In the genomic region with DNA sequence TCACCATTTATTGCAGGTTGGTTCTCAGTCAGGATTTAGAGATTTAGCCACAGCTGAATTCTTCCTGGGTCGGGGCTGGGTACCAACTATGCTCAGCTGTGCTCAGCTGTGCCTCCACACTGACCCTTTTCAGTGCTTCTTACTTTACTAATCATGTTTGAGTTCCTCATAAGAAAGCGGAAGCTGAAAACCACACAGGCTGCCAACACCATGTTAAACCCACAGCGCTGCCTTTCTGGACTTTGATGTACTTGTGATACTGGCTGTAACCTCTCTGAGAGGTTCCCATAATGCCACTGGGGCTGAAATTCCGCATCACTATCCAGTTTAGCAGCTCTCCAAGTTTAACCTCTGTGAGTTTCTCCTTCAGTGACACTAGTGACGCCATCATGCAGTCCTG, we compare ENCODE assay signal across 8 mouse cellular contexts. TPM values are rescaled to one million over a fixed set of nuclear protein-coding genes. Genes with fewer than 3 reads are reported as not detected.
DNase-seq lines count a peak whose midpoint lies in the region; ATAC-seq lines count a peak whose summit lies in the region.

No protein-coding gene starts in this region.

- ATAC-seq in activated CD4-positive, CD25-positive, alpha-beta regulatory T cell, adult 4 months: peak; percentile 95

- peak; percentile 19 for DNase-seq in layer of hippocampus, adult 9-11 months
- no peak for DNase-seq in layer of hippocampus, postnatal 36 days
- DNase-seq in naive thymus-derived CD4-positive, alpha-beta T cell, adult 2 months (ENCODE audit: low read depth): peak; percentile 78
- DNase-seq in thymus, postnatal 14 days: peak; percentile 59
- no peak for DNase-seq in kidney, postnatal 4 days
- DNase-seq in frontal cortex, postnatal 36 days (ENCODE audit: low spot score in 2 of 2): no peak
- no peak for DNase-seq in adrenal gland, postnatal 36 days

RNA-seq across cellular contexts. Expression of a gene that starts 34.0 kb away (rescaled TPM):
- total RNA-seq in layer of hippocampus, postnatal 36 days (2021): 1 to 10 TPM; 3.1 to 3.2 TPM
- 10 to 100 TPM; 18.6 to 30.1 TPM for polyA plus RNA-seq in activated CD4-positive, CD25-positive, alpha-beta regulatory T cell, adult 4 months (2017; shearing (Covaris generic))
- 1 to 10 TPM; 2.9 to 3.9 TPM for total RNA-seq in adrenal gland, postnatal 36 days (2021)

Comparison
In these comparisons a context has a peak if more than half of its experiments do, and no peak if none do; other contexts are left out.
1. DNase-seq: peak in layer of hippocampus, adult 9-11 months (single experiment), naive thymus-derived CD4-positive, alpha-beta T cell, adult 2 months (single experiment) and thymus, postnatal 14 days (single experiment); none in layer of hippocampus, postnatal 36 days (0 of 2), kidney, postnatal 4 days (0 of 2), frontal cortex, postnatal 36 days (0 of 2) and adrenal gland, postnatal 36 days (0 of 2).